Mouse (Mus musculus) fibroblast of lung, adult 2 months (primary cell): ENCODE data around the gene Pdlim7.

ENCODE experiments used
- DNase-seq: peaks from one replicate; pipeline ENCODE4 v3.0.0-alpha.2; 2011; ENCODE audit warnings: low read depth

Pdlim7 gene

DNA sequence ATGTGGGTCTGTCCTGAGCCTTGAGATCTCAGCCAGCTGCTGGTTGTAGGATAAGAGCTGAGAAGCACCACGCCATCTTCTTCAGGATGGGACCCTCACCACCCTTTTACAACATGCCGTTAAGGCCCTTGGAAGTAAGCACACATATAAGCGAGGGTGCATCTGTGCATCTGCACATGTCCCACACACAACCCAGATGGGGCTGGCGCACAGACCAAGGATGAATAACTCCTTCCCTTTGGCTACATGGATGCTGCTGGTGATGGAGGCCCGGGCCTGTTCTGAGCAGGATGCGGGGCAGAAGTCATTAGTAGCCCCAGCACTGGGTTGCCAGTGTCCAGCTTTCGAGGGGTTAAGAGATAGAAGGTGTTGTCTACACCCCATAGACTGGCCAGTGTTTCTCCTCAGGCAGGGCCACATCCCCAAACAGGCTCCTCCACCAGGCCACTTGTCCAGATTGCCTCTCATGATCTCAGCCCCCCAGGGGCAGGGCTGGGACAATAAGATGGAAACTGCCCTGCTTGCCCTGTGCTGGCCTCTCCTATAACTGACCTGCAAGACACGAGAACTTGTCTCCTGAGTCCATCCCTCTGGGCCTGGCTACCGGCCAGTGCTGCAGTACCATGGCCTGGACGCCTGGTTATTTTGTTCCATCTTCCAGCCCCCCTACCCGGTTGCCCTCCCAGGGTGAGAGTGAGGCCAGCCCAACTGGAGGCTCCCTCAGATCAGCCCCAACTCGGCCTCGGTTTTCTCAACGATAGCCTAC is 27.3 kb downstream of the Pdlim7 start:
- no peak for DNase-seq

- no peak for DNase-seq
These were observed 28.9 kb downstream of the Pdlim7 start for GRCm38 (mm10) chr13:55484520-55485088.

- no peak for DNase-seq
These were observed 29.9 kb downstream of the Pdlim7 start for GRCm38 (mm10) chr13:55483593-55483992.

GRCm38 (mm10) chr13:55483071-55483470 is 30.4 kb downstream of the Pdlim7 start:
- DNase-seq, result no peak

- no peak for DNase-seq
These were observed 30.9 kb downstream of the Pdlim7 start for GRCm38 (mm10) chr13:55482542-55482941.

DNA sequence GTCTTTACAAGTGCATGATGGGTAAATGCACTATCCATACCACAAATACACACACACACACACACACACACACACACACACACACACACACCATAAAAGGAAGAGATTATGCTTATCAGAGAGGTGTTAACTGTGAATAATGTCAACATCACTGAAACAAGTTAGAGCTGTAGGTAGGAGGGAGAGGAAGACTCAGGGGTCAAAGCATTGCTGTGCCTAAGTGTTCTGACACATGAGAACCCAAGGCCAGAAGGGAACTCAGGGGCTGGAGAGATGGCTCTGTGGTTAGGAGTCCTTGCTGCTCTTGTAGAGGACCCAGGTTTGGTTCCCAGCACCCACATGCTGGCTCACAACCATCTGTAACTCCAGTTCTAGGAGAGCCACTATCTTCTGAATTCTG is 33.5 kb downstream of the Pdlim7 start:
- no peak for DNase-seq

GRCm38 (mm10) chr13:55479008-55479407 is 34.5 kb downstream of the Pdlim7 start:
- no peak for DNase-seq

DNA sequence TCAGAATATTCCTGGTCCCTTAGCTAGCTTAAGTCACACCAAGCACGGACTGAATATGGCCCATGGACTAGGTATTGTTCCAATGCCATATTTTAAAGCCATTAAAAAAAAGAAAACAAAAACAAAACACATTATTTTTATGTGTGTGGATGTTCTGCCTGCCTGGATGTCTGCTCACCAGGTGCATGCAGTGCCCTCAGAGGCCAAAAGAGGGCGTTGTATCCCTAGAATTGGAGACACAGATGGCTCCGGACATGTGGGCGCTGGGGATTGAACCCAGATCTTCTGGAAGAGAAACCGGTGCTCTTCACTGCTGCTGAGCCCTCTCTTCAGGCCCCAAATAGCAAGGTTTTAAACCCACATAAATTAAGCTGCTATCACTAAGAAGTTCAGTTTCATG is 35.4 kb downstream of the Pdlim7 start:
- no peak for DNase-seq

DNA sequence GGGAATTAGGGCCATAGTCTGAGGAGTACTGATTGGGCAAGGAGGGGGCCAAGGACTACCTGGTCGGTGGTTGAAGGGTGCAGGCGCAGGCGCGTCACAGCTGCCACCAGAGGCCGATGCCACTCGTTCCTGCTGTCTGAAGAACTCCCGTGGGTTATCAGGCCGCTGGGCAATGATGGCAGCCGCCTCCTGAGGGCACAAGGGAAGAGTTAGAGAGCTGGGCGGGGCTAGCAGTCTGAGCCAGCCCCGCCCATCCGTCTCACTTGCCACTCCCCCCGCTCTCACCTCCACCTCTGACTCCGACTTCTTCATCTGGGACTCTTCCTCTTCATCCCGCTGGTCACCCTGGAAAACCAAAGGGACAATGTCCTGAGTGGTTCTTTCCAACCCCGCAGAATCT is 36.0 kb downstream of the Pdlim7 start:
- no peak for DNase-seq

DNA sequence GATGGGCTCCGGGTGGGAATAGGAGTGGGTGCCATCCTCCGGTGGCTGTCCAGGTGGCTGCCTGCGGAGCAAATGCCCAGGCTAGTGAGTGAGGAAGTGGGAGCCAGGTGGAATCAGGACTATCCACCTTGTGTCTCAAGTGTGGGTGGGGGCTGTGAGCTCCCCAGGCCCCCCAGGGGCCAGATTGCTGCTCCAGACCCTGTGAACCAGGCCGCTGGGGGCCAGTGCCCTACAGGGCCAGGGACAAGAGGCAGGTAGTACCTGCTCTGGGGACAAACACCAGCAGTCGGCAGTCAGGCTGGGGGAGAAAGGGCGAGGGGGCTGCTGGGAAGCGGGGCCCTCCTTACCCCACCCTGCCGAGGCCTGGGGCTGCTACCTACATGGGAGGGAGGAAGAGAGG is 37.2 kb downstream of the Pdlim7 start:
- DNase-seq, result no peak

DNA sequence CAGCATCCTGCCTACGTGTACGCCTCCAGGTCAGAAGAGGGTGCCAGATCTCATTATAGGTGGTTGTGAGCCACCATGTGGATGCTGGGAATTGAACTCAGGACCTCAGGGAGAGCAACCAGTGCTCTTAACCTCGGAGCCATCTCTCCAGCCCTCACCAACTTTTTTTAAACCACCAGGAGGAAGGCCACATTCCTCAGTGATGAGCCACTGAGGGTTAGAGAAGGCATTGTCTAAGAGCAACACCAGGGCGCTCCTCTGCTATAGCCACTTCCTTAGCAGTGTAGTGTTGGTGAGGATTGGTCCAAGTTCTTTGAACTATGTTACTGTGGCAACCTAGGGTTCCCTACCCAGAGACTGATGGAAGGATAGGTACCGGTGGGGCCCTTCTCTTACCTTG is 37.7 kb downstream of the Pdlim7 start:
- no peak for DNase-seq

GRCm38 (mm10) chr13:55474621-55475069 is 38.8 kb downstream of the Pdlim7 start:
- no peak for DNase-seq

DNA sequence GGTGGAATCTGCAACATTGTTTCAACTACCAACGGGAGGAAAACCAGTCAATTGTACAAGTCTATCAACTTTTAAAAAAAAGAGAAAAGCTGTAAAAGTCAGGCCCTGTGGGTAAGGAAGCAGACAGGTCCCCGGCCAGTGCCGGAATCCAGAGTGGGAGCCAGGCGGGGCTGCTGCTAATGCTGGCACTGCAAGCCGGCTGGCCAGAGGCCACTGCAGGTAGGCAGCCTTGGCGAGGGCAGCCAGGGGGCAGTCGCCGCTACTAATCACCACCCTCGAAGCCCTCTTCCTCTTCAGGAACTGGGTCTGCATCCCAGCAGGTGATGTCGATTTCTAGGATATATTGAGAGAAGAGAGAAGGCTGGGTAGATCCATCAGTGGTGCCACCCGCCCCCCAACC is 39.5 kb downstream of the Pdlim7 start:
- no peak for DNase-seq

GRCm38 (mm10) chr13:55473076-55473831 is 40.2 kb downstream of the Pdlim7 start:
- no peak for DNase-seq

DNA sequence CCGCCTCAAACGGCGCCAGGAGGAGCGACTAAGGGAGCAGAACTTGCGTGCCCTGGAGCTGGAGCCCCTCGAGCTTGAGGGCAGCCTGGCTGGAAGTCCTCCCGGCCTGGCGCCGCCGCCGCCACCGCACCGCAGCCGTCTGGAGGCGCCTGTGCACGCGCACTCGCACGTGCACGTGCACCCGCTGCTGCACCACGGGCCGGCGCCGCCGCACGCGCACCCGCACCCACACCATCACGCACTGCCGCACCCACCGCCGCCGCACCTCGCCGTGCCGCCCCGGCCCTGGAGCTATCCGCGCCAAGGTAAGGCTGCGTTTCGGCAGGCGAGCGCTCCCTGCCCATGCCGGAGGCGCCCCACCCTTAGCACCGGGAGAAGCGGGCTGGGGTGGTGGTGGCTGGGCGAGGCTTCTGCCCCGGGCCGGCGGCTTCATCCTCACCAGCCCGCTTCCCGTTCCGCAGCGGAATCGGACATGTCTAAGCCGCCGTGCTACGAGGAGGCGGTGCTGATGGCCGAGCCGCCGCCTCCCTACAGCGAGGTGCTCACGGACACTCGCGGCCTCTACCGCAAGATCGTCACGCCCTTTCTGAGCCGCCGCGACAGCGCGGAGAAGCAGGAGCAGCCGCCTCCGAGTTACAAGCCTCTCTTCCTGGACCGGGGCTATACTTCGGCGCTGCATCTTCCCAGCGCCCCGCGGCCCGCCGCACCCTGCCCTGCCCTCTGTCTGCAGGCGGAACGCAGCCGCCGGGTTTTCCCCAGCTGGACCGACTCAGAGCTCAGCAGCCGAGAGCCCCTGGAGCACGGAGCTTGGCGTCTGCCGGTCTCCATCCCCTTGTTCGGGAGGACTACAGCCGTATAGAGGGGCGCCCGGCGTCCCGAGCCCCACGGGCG is 41.1 kb downstream of the Pdlim7 start:
- DNase-seq, result no peak

DNA sequence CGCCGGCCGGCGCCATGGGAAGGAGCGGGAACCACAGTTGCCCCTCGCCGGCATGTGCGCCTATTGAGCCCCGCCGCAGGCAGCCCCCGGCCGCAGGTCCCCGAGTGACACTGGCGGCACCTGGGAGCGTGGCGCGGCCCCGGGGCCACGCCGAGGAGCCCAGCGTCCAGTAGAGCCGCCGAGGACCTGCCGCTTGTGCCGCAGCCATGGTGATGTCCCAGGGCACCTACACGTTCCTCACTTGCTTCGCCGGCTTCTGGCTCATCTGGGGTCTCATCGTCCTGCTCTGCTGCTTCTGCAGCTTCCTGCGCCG is 41.7 kb downstream of the Pdlim7 start:
- no peak for DNase-seq

GRCm38 (mm10) chr13:55471156-55471818 is 42.2 kb downstream of the Pdlim7 start:
- no peak for DNase-seq

GRCm38 (mm10) chr13:55470372-55470771 is 43.1 kb downstream of the Pdlim7 start:
- no peak for DNase-seq

GRCm38 (mm10) chr13:55468851-55469560 is 44.5 kb downstream of the Pdlim7 start:
- no peak for DNase-seq

- DNase-seq, result no peak
These were observed 47.5 kb downstream of the Pdlim7 start for GRCm38 (mm10) chr13:55465830-55466440.

GRCm38 (mm10) chr13:55465184-55465583 is 48.3 kb downstream of the Pdlim7 start:
- peak; percentile 65 for DNase-seq
